Mouse (Mus musculus): ENCODE data around the gene Urb1. TPM values are rescaled to one million over a fixed set of nuclear protein-coding genes. Genes with fewer than 3 reads are reported as not detected.
A peak's percentile ranks its signal among the peaks of the same experiment; 100 is the strongest.

Urb1 gene
- polyA plus RNA-seq, 1 experiment, result 2.7 TPM

GRCm38 (mm10) chr16:90774646-90775045, 35.6 kb downstream of the Urb1 start:
- no peak overlapping the region for H3K4me3 ChIP-seq (ENCODE audit: insufficient read depth, low read depth, low read length)
- 92% methylated on average over 6 of the region's 6 CpGs for WGBS
- no peak for DNase-seq
- H3K27ac ChIP-seq (ENCODE audit: insufficient read depth, low read depth, low read length), result no peak overlapping the region
- H3K36me3 ChIP-seq (ENCODE audit: control insufficient read depth, insufficient read depth, low read length), result peaks cover 4% of the 10 kb centered on the region; the same call in 1 of the 2 replicates
- H3K27me3 ChIP-seq (replicated peaks; ENCODE audit: control insufficient read depth, insufficient read depth, low read length), result no peaks in the 10 kb centered on the region
- TF ChIP-seq CTCF (conservative IDR thresholded peaks at IDR 0.05; ENCODE audit: insufficient read depth, insufficient read length, low read depth, low read length) (no peak), POLR2A (IDR thresholded peaks at IDR 0.05; ENCODE audit: low read depth, low read length) (no peak)
- H3K4me1 ChIP-seq (ENCODE audit: control insufficient read depth, insufficient read depth, low read length), result no peaks in the 10 kb centered on the region

GRCm38 (mm10) chr16:90774216-90774615, 36.0 kb downstream of the Urb1 start:
- DNase-seq, result no peak
- WGBS, result 91% methylated on average over 12 of the region's 12 CpGs
- Histone ChIP-seq H3K36me3 (ENCODE audit: control insufficient read depth, insufficient read depth, low read length) (peaks cover 4% of the 10 kb centered on the region; the same call in 1 of the 2 replicates), H3K4me3 (ENCODE audit: insufficient read depth, low read depth, low read length) (no peak overlapping the region), H3K27ac (ENCODE audit: insufficient read depth, low read depth, low read length) (no peak overlapping the region), H3K4me1 (ENCODE audit: control insufficient read depth, insufficient read depth, low read length) (no peaks in the 10 kb centered on the region), H3K27me3 (replicated peaks; ENCODE audit: control insufficient read depth, insufficient read depth, low read length) (no peaks in the 10 kb centered on the region)
- TF ChIP-seq POLR2A (IDR thresholded peaks at IDR 0.05; ENCODE audit: low read depth, low read length), result no peak
- no peak for TF ChIP-seq CTCF (conservative IDR thresholded peaks at IDR 0.05; ENCODE audit: insufficient read depth, insufficient read length, low read depth, low read length)

GRCm38 (mm10) chr16:90766919-90767454, 43.2 kb downstream of the Urb1 start:
- DNase-seq, result no peak
- 98% methylated on average over 15 of the region's 15 CpGs for WGBS
- H3K4me1 ChIP-seq (ENCODE audit: control insufficient read depth, insufficient read depth, low read length), result no peaks in the 10 kb centered on the region

GRCm38 (mm10) chr16:90765195-90765877, 44.9 kb downstream of the Urb1 start:
- Histone ChIP-seq H3K27ac (ENCODE audit: insufficient read depth, low read depth, low read length) (no peak overlapping the region), H3K4me1 (ENCODE audit: control insufficient read depth, insufficient read depth, low read length) (no peaks in the 10 kb centered on the region), H3K4me3 (ENCODE audit: insufficient read depth, low read depth, low read length) (no peak overlapping the region), H3K36me3 (ENCODE audit: control insufficient read depth, insufficient read depth, low read length) (no peaks in the 10 kb centered on the region; the same call in 1 of the 2 replicates), H3K27me3 (replicated peaks; ENCODE audit: control insufficient read depth, insufficient read depth, low read length) (no peaks in the 10 kb centered on the region)
- no peak for DNase-seq
- no peak for TF ChIP-seq POLR2A (IDR thresholded peaks at IDR 0.05; ENCODE audit: low read depth, low read length)
- TF ChIP-seq CTCF (conservative IDR thresholded peaks at IDR 0.05; ENCODE audit: insufficient read depth, insufficient read length, low read depth, low read length), result no peak
- WGBS, result 93% methylated on average over 9 of the region's 9 CpGs

More at GRCm38 (mm10) chr16:90766919-90767454, 43.2 kb downstream of the Urb1 start:
- Histone ChIP-seq H3K36me3 (ENCODE audit: control insufficient read depth, insufficient read depth, low read length) (no peaks in the 10 kb centered on the region; the same call in 1 of the 2 replicates), H3K4me3 (ENCODE audit: insufficient read depth, low read depth, low read length) (no peak overlapping the region), H3K27me3 (replicated peaks; ENCODE audit: control insufficient read depth, insufficient read depth, low read length) (no peaks in the 10 kb centered on the region), H3K27ac (ENCODE audit: insufficient read depth, low read depth, low read length) (no peak overlapping the region)
- TF ChIP-seq CTCF (conservative IDR thresholded peaks at IDR 0.05; ENCODE audit: insufficient read depth, insufficient read length, low read depth, low read length) (no peak), POLR2A (IDR thresholded peaks at IDR 0.05; ENCODE audit: low read depth, low read length) (no peak)

GRCm38 (mm10) chr16:90760515-90760914, 49.7 kb downstream of the Urb1 start:
- Histone ChIP-seq H3K4me1 (ENCODE audit: control insufficient read depth, insufficient read depth, low read length) (no peaks in the 10 kb centered on the region), H3K27ac (ENCODE audit: insufficient read depth, low read depth, low read length) (no peak overlapping the region), H3K36me3 (ENCODE audit: control insufficient read depth, insufficient read depth, low read length) (no peaks in the 10 kb centered on the region; the same call in 1 of the 2 replicates), H3K27me3 (replicated peaks; ENCODE audit: control insufficient read depth, insufficient read depth, low read length) (no peaks in the 10 kb centered on the region), H3K4me3 (ENCODE audit: insufficient read depth, low read depth, low read length) (no peak overlapping the region)
- 77% methylated on average over 4 of the region's 4 CpGs for WGBS
- DNase-seq, result peak; percentile 30
- TF ChIP-seq CTCF (conservative IDR thresholded peaks at IDR 0.05; ENCODE audit: insufficient read depth, insufficient read length, low read depth, low read length) (no peak), POLR2A (IDR thresholded peaks at IDR 0.05; ENCODE audit: low read depth, low read length) (no peak)

DNA sequence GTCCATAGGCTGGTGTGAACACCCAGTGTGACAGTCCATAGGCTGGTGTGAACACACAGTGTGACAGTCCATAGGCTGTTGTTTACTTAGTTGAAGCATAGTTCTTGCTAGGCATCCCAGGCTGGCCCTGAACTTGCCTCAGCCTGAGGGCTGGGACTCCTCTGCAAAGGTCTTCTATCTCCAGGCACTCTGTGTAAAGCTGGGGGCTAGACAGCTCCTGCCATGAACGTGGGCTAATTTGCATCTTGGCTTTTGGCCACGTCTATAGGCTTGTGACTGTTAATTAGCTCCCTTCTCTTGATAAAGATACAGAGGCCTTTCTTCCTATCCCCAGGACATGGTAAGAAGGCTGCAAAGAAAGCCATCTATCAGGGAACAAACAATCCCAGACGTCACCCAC, 50.9 kb downstream of the Urb1 start:
- H3K27me3 ChIP-seq (replicated peaks; ENCODE audit: control insufficient read depth, insufficient read depth, low read length), result no peaks in the 10 kb centered on the region
- no peak overlapping the region for H3K27ac ChIP-seq (ENCODE audit: insufficient read depth, low read depth, low read length)
- H3K4me3 ChIP-seq (ENCODE audit: insufficient read depth, low read depth, low read length), result no peak overlapping the region
- TF ChIP-seq CTCF (conservative IDR thresholded peaks at IDR 0.05; ENCODE audit: insufficient read depth, insufficient read length, low read depth, low read length) (no peak), POLR2A (IDR thresholded peaks at IDR 0.05; ENCODE audit: low read depth, low read length) (no peak)
- no peaks in the 10 kb centered on the region; the same call in 1 of the 2 replicates for H3K36me3 ChIP-seq (ENCODE audit: control insufficient read depth, insufficient read depth, low read length)
- H3K4me1 ChIP-seq (ENCODE audit: control insufficient read depth, insufficient read depth, low read length), result no peaks in the 10 kb centered on the region
- no peak for DNase-seq
- WGBS, result 79% methylated on average over 3 of the region's 3 CpGs

GRCm38 (mm10) chr16:90753386-90753941, 56.7 kb downstream of the Urb1 start:
- WGBS, result 83% methylated on average over 13 of the region's 13 CpGs
- peak; percentile 24 for DNase-seq
- no peak overlapping the region for H3K27ac ChIP-seq (ENCODE audit: insufficient read depth, low read depth, low read length)
- H3K36me3 ChIP-seq (ENCODE audit: control insufficient read depth, insufficient read depth, low read length), result no peaks in the 10 kb centered on the region
- no peaks in the 10 kb centered on the region for H3K4me1 ChIP-seq (ENCODE audit: control insufficient read depth, insufficient read depth, low read length)
- H3K4me3 ChIP-seq (ENCODE audit: insufficient read depth, low read depth, low read length), result no peak overlapping the region
- TF ChIP-seq CTCF (conservative IDR thresholded peaks at IDR 0.05; ENCODE audit: insufficient read depth, insufficient read length, low read depth, low read length) (no peak), POLR2A (IDR thresholded peaks at IDR 0.05; ENCODE audit: low read depth, low read length) (no peak)
- no peaks in the 10 kb centered on the region for H3K27me3 ChIP-seq (replicated peaks; ENCODE audit: control insufficient read depth, insufficient read depth, low read length)

Data from kidney, adult 2 months (tissue).